Mouse (Mus musculus) MEL (cell line): ENCODE measurements around the gene Zkscan3. TPM values are rescaled to one million over a fixed set of nuclear protein-coding genes. Genes with fewer than 3 reads are reported as not detected.

Experiments used
- DNase-seq: peaks from one replicate; pipeline ENCODE4 v3.0.0; 2011; ENCODE audit warnings: low read depth, low spot score
- H3K27ac ChIP-seq: 2 replicates; pipeline ENCODE4 v1.5.1; 2012; ENCODE audit warnings: low read depth, mild to moderate bottlenecking, control low read depth, low read length, moderate library complexity; ENCODE audit not compliant: control insufficient read depth
- H3K27me3 ChIP-seq, 2 experiments: fragments of 150-350 bp in 1 of 2; sonication (generic) in 1 of 2; 2 replicates each; pipeline ENCODE4 v1.6.1; 2012; ENCODE audit warnings: low read length in 2 of 2, mild to moderate bottlenecking in 2 of 2, improper control_type of control experiment in 1 of 2, moderate library complexity in 1 of 2; ENCODE audit not compliant: insufficient read depth in 2 of 2, control insufficient read depth in 1 of 2
- H3K36me3 ChIP-seq, 2 experiments: 2 replicates each; pipeline ENCODE4 v1.6.1; 2012 to 2014; ENCODE audit warnings: low read length in 2 of 2, improper control_type of control experiment in 1 of 2, inconsistent platforms in 1 of 2, mild to moderate bottlenecking in 1 of 2; ENCODE audit not compliant: insufficient read depth in 2 of 2, control insufficient read depth in 1 of 2
- H3K4me1 ChIP-seq, 2 experiments: fragments of 150-350 bp in 1 of 2; sonication (generic) in 1 of 2; 2 replicates each; pipeline ENCODE4 v1.6.1; 2012; ENCODE audit warnings: low read length in 2 of 2, improper control_type of control experiment in 1 of 2, mild to moderate bottlenecking in 1 of 2; ENCODE audit not compliant: insufficient read depth in 2 of 2, control insufficient read depth in 1 of 2
- H3K4me3 ChIP-seq, 2 experiments: fragments of 150-350 bp in 1 of 2; sonication (generic) in 1 of 2; 2 replicates each; pipeline ENCODE4 v1.5.1; 2012; ENCODE audit warnings: low read depth in 2 of 2, low read length in 2 of 2, mild to moderate bottlenecking in 2 of 2, moderate library complexity in 2 of 2, control low read depth in 1 of 2, improper control_type of control experiment in 1 of 2; ENCODE audit not compliant: control insufficient read depth in 1 of 2, insufficient read depth in 1 of 2
- H3K79me2 ChIP-seq: 2 replicates; pipeline ENCODE4 v1.6.1; 2012; ENCODE audit warnings: mild to moderate bottlenecking, low read length, moderate library complexity; ENCODE audit not compliant: control insufficient read depth, poor library complexity, insufficient read depth
- H3K9ac ChIP-seq: 2 replicates; pipeline ENCODE4 v1.6.1; 2012; ENCODE audit warnings: low read depth, mild to moderate bottlenecking, control low read depth, low read length, moderate library complexity; ENCODE audit not compliant: control insufficient read depth, poor library complexity, severe bottlenecking
- H3K9me3 ChIP-seq: fragments of 150-350 bp; sonication (generic); replicated peaks from 2 replicates; pipeline ENCODE4 v1.6.1; 2012; ENCODE audit warnings: mild to moderate bottlenecking, low read length, improper control_type of control experiment, moderate library complexity; ENCODE audit not compliant: insufficient read depth
- BHLHE40 ChIP-seq: IDR thresholded peaks from 2 replicates; pipeline ENCODE4 v1.6.1; 2012; ENCODE audit warnings: low read depth, mild to moderate bottlenecking, inconsistent platforms, low read length, improper control_type of control experiment, borderline replicate concordance
- CHD1 ChIP-seq: IDR thresholded peaks from 2 replicates; pipeline ENCODE4 v1.6.1; 2012; ENCODE audit warnings: low read depth, mild to moderate bottlenecking, inconsistent platforms, low read length, improper control_type of control experiment
- CHD2 ChIP-seq: IDR thresholded peaks from 2 replicates; pipeline ENCODE4 v1.6.1; 2011; ENCODE audit warnings: low read length, improper control_type of control experiment
- E2F4 ChIP-seq: IDR thresholded peaks from 2 replicates; pipeline ENCODE4 v1.6.1; 2011; ENCODE audit warnings: low read depth, low read length, improper control_type of control experiment, borderline replicate concordance
- ELF1 ChIP-seq: IDR thresholded peaks from 2 replicates; pipeline ENCODE4 v1.6.1; 2014; ENCODE audit warnings: low read depth, mild to moderate bottlenecking, inconsistent platforms, low read length, improper control_type of control experiment, moderate library complexity
- ETS1 ChIP-seq: IDR thresholded peaks from 2 replicates; pipeline ENCODE4 v1.6.1; 2012; ENCODE audit warnings: low read depth, mild to moderate bottlenecking, inconsistent platforms, low read length, improper control_type of control experiment, moderate library complexity
- GABPA ChIP-seq: IDR thresholded peaks from 2 replicates; pipeline ENCODE4 v1.6.1; 2012; ENCODE audit warnings: low read depth, mild to moderate bottlenecking, inconsistent platforms, low read length, improper control_type of control experiment, moderate library complexity
- GATA1 ChIP-seq: IDR thresholded peaks from 2 replicates; pipeline ENCODE4 v1.6.1; 2011; ENCODE audit warnings: low read depth, low read length, improper control_type of control experiment
- JUND ChIP-seq: IDR thresholded peaks from 2 replicates; pipeline ENCODE4 v1.6.1; 2011; ENCODE audit warnings: low read depth, mild to moderate bottlenecking, improper control_type of control experiment, low read length
- MAFK ChIP-seq: IDR thresholded peaks from 2 replicates; pipeline ENCODE4 v1.6.1; 2011; ENCODE audit warnings: low read depth, mild to moderate bottlenecking, low read length, improper control_type of control experiment, borderline replicate concordance
- MAX ChIP-seq: IDR thresholded peaks from 2 replicates; pipeline ENCODE4 v1.6.1; 2011; ENCODE audit warnings: low read length, improper control_type of control experiment
- MAZ ChIP-seq: IDR thresholded peaks from 2 replicates; pipeline ENCODE4 v1.6.1; 2012; ENCODE audit warnings: low read depth, mild to moderate bottlenecking, inconsistent platforms, low read length, improper control_type of control experiment
- MEF2A ChIP-seq: IDR thresholded peaks from 2 replicates; pipeline ENCODE4 v1.6.1; 2014; ENCODE audit warnings: low read depth, mild to moderate bottlenecking, inconsistent platforms, low read length, improper control_type of control experiment; ENCODE audit not compliant: poor library complexity, insufficient replicate concordance, severe bottlenecking; ENCODE audit errors: extremely low read depth
- MXI1 ChIP-seq: IDR thresholded peaks from 2 replicates; pipeline ENCODE4 v1.6.1; 2011; ENCODE audit warnings: mild to moderate bottlenecking, low read depth, low read length, improper control_type of control experiment
- MYB ChIP-seq: IDR thresholded peaks from 2 replicates; pipeline ENCODE4 v1.6.1; 2011; ENCODE audit warnings: mild to moderate bottlenecking, low read depth, low read length, improper control_type of control experiment
- MYC ChIP-seq: IDR thresholded peaks from 2 replicates; pipeline ENCODE4 v1.6.1; 2011; ENCODE audit warnings: low read depth, mild to moderate bottlenecking, low read length, improper control_type of control experiment, moderate library complexity
- NRF1 ChIP-seq: IDR thresholded peaks from 2 replicates; pipeline ENCODE4 v1.6.1; 2014; ENCODE audit warnings: low read depth, mild to moderate bottlenecking, inconsistent platforms, low read length, improper control_type of control experiment, moderate library complexity; ENCODE audit not compliant: poor library complexity, insufficient read depth, severe bottlenecking
- POLR2A ChIP-seq, 2 experiments: IDR thresholded peaks; 2 replicates each; pipeline ENCODE4 v1.6.1; 2011 to 2012; ENCODE audit warnings: low read length in 2 of 2, mild to moderate bottlenecking in 2 of 2, control low read depth in 1 of 2, improper control_type of control experiment in 1 of 2, low read depth in 1 of 2, moderate library complexity in 1 of 2; ENCODE audit not compliant: control insufficient read depth in 1 of 2, insufficient read depth in 1 of 2, poor library complexity in 1 of 2
- POLR2AphosphoS5 ChIP-seq: IDR thresholded peaks from 2 replicates; pipeline ENCODE4 v1.6.1; 2012; ENCODE audit warnings: low read depth, borderline replicate concordance, mild to moderate bottlenecking, inconsistent platforms, low read length, moderate library complexity, mixed read lengths
- RCOR1 ChIP-seq: IDR thresholded peaks from 2 replicates; pipeline ENCODE4 v1.6.1; 2012; ENCODE audit warnings: low read depth, mild to moderate bottlenecking, inconsistent platforms, low read length, improper control_type of control experiment
- TBP ChIP-seq: IDR thresholded peaks from 2 replicates; pipeline ENCODE4 v1.8.0; 2011; ENCODE audit warnings: low read depth, low read length, improper control_type of control experiment
- UBTF ChIP-seq: IDR thresholded peaks from 2 replicates; pipeline ENCODE4 v1.6.1; 2012; ENCODE audit warnings: low read depth, mild to moderate bottlenecking, inconsistent platforms, low read length, improper control_type of control experiment, moderate library complexity, borderline replicate concordance; ENCODE audit not compliant: insufficient read depth
- USF1 ChIP-seq: IDR thresholded peaks from 2 replicates; pipeline ENCODE4 v1.6.1; 2014; ENCODE audit warnings: low read depth, mild to moderate bottlenecking, inconsistent platforms, low read length, improper control_type of control experiment, moderate library complexity
- ZC3H11A ChIP-seq: IDR thresholded peaks from 2 replicates; pipeline ENCODE4 v1.6.1; 2012; ENCODE audit warnings: low read depth, mild to moderate bottlenecking, inconsistent platforms, low read length, improper control_type of control experiment
- ZNF384 ChIP-seq: IDR thresholded peaks from 2 replicates; pipeline ENCODE4 v1.6.1; 2012; ENCODE audit warnings: low read depth, mild to moderate bottlenecking, inconsistent platforms, low read length, improper control_type of control experiment
- polyA plus RNA-seq, 2 experiments: library from polyadenylated mRNA; stranded (reverse) in 1 of 2; unstranded in 1 of 2; fragments of >175 nt in 1 of 2; fragments of >200 nt in 1 of 2; gene quantifications; 2 replicates each; pipeline versions ENCODE4 v1.2.1 to v1.2.4; 2012; ENCODE audit warnings: low replicate concordance in 2 of 2, low read depth in 1 of 2; ENCODE audit not compliant: insufficient read length in 2 of 2, insufficient read depth in 1 of 2, missing spikeins in 1 of 2
- total RNA-seq: library from RNA; depleted of rRNA; stranded (reverse); fragments of 300-350 nt; gene quantifications from 2 replicates; pipeline ENCODE4 v1.2.3, GENCODE M21; 2012

Zkscan3 gene
- total and polyA plus RNA-seq, 3 experiments = 17.1 to 17.8 TPM; not detected in 1

GRCm38 (mm10) chr13:21350593-21350992 lies 52.0 kb downstream of the Zkscan3 start:
- Histone ChIP-seq H3K36me3 (no peaks in the 10 kb centered on the region), H3K27ac (no peak overlapping the region), H3K4me3 (no peak overlapping the region), H3K4me1 (no peaks in the 10 kb centered on the region), H3K9me3 (no peaks in the 10 kb centered on the region), H3K27me3 (peaks cover 4 to 6% of the 10 kb centered on the region in 2 experiments), H3K9ac (no peak overlapping the region), H3K79me2 (no peaks in the 10 kb centered on the region)
- no peak for TF ChIP-seq USF1
- no peak for TF ChIP-seq MXI1
- TF ChIP-seq ZNF384 = no peak
- TF ChIP-seq BHLHE40 = no peak
- TF ChIP-seq MYB = no peak
- TF ChIP-seq E2F4 = no peak
- TF ChIP-seq ZC3H11A = no peak
- no peak for TF ChIP-seq UBTF
- TF ChIP-seq JUND = no peak
- TF ChIP-seq TBP = no peak
- no peak for TF ChIP-seq POLR2AphosphoS5
- no peak for TF ChIP-seq MAZ
- TF ChIP-seq MAX = no peak
- TF ChIP-seq GATA1 = no peak
- TF ChIP-seq ETS1 = no peak
- TF ChIP-seq POLR2A (IDR thresholded peaks at IDR 0.05; ENCODE audit: control insufficient read depth in 1 of 2, insufficient read depth in 1 of 2, low read depth in 1 of 2, low read length in 2 of 2, poor library complexity in 1 of 2) = no peak
- TF ChIP-seq MYC = no peak
- no peak for TF ChIP-seq GABPA
- no peak for TF ChIP-seq RCOR1
- DNase-seq = no peak

DNA sequence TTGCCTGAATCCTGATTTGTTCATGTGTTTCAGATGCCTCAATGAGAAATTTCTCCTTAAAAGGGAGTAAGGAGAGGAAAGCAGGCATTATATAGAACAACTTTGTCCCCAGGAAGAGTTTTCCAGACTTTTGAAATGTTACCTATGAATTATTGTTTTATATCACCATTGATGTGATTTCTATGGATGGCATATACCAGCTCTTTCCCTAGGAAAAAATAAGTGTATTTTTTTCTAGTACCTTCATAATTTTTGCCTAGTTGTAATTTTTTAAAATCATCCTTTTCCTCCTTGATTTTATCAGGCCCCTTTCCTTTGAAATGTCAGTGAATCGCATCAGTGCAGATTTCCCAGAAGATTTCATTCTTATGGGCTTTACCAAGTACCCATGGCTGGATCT lies 55.9 kb downstream of the Zkscan3 start, which contains the start of gene Olfr1367:
TSS of gene Olfr1367 (plus strand) at position 301 of the 400 bp plus-strand sequence.
- Histone ChIP-seq H3K9ac (no peak within 1 kb of the TSS), H3K36me3 (no peaks in the 10 kb centered on the region), H3K79me2 (no peaks in the 10 kb centered on the region), H3K27me3 (peaks cover 1 to 3% of the 10 kb centered on the region in 2 experiments; a peak in 2 of 4 replicates), H3K9me3 (no peaks in the 10 kb centered on the region), H3K27ac (no peak within 1 kb of the TSS), H3K4me1 (no peaks in the 10 kb centered on the region), H3K4me3 (no peak within 1 kb of the TSS)
- TF ChIP-seq POLR2A (IDR thresholded peaks at IDR 0.05; ENCODE audit: control insufficient read depth in 1 of 2, insufficient read depth in 1 of 2, low read depth in 1 of 2, low read length in 2 of 2, poor library complexity in 1 of 2) = no peak
- TF ChIP-seq TBP = no peak
- no peak for TF ChIP-seq USF1
- TF ChIP-seq JUND = no peak
- TF ChIP-seq POLR2AphosphoS5 = no peak
- TF ChIP-seq CHD2 = no peak
- TF ChIP-seq ELF1 = no peak
- TF ChIP-seq MEF2A = no peak
- no peak for TF ChIP-seq CHD1
- no peak for TF ChIP-seq MAFK
- no peak for TF ChIP-seq RCOR1
- TF ChIP-seq UBTF = no peak
- TF ChIP-seq MYC = no peak
- no peak for TF ChIP-seq NRF1
- DNase-seq = no peak
